In genomic region chr13:36729731-36730340, GRCm38 (mm10) we compare ENCODE assay signal across 10 mouse cellular contexts. TPM values are rescaled to one million over a fixed set of nuclear protein-coding genes. Genes with fewer than 3 reads are reported as not detected.
DNase-seq lines count a peak whose midpoint lies in the region; ATAC-seq and TF ChIP-seq lines count a peak whose summit lies in the region.
"Had no signal": no experiment of that assay in that cellular context is flagged by ENCODE, and none has a peak within 500 bp of the region (broad histone marks: within the 10 kb centered on the region; RNA-seq: fewer than 3 reads in every experiment).

No protein-coding gene starts in this region.

- peaks cover 19% of the 10 kb centered on the region for H3K27me3 ChIP-seq in kidney, adult 2 months (replicated peaks; ENCODE audit: control insufficient read depth, insufficient read depth, low read length)
- H3K27me3 ChIP-seq in embryonic facial prominence, embryonic 14.5 days (replicated peaks; ENCODE audit: control insufficient read depth, insufficient read depth, low read length) = peaks cover 95% of the 10 kb centered on the region
- peaks cover 22% of the 10 kb centered on the region for H3K27me3 ChIP-seq in hindbrain, postnatal 0 days (ENCODE audit: insufficient read depth, low read length)
- H3K27me3 ChIP-seq in neural tube, embryonic 13.5 days = peaks cover 81% of the 10 kb centered on the region
- peaks cover 57% of the 10 kb centered on the region for H3K27me3 ChIP-seq in intestine, postnatal 0 days (replicated peaks; ENCODE audit: control insufficient read depth, insufficient read depth, low read length)

- no peak overlapping the region for H3K9ac ChIP-seq in embryonic facial prominence, embryonic 14.5 days (ENCODE audit: low read depth, low read length)
- H3K9ac ChIP-seq in hindbrain, postnatal 0 days (replicated peaks; ENCODE audit: low read length) = peak overlapping the region; percentile 62
- H3K9ac ChIP-seq in neural tube, embryonic 13.5 days = peak overlapping the region; percentile 87
- no peak overlapping the region for H3K9ac ChIP-seq in intestine, postnatal 0 days (ENCODE audit: low read depth, low read length)

- no peaks in the 10 kb centered on the region for H3K36me3 ChIP-seq in kidney, adult 2 months (ENCODE audit: control insufficient read depth, insufficient read depth, low read length)
- no peaks in the 10 kb centered on the region for H3K36me3 ChIP-seq in embryonic facial prominence, embryonic 14.5 days (ENCODE audit: control insufficient read depth, insufficient read depth, low read length)
- H3K36me3 ChIP-seq in hindbrain, postnatal 0 days (ENCODE audit: insufficient read depth, low read length) = no peaks in the 10 kb centered on the region
- no peaks in the 10 kb centered on the region for H3K36me3 ChIP-seq in neural tube, embryonic 13.5 days
- no peaks in the 10 kb centered on the region; the same call in 1 of the 2 replicates for H3K36me3 ChIP-seq in intestine, postnatal 0 days (ENCODE audit: control insufficient read depth, insufficient read depth)

- H3K4me3 ChIP-seq in kidney, adult 2 months (ENCODE audit: insufficient read depth, low read depth, low read length) = no peak overlapping the region
- H3K4me3 ChIP-seq in embryonic facial prominence, embryonic 14.5 days (ENCODE audit: low read depth, low read length) = no peak overlapping the region
- peak overlapping the region; percentile 47 for H3K4me3 ChIP-seq in hindbrain, postnatal 0 days (ENCODE audit: low read length)
- peak overlapping the region; percentile 54 for H3K4me3 ChIP-seq in neural tube, embryonic 13.5 days
- H3K4me3 ChIP-seq in intestine, postnatal 0 days (ENCODE audit: low read depth, low read length) = no peak overlapping the region

- no peak overlapping the region for H3K27ac ChIP-seq in kidney, adult 2 months (ENCODE audit: insufficient read depth, low read depth, low read length)
- no peak overlapping the region for H3K27ac ChIP-seq in embryonic facial prominence, embryonic 14.5 days (replicated peaks; ENCODE audit: low read depth, low read length)
- H3K27ac ChIP-seq in hindbrain, postnatal 0 days = peak overlapping the region; percentile 78
- H3K27ac ChIP-seq in neural tube, embryonic 13.5 days (replicated peaks) = peak overlapping the region; percentile 97
- no peak overlapping the region for H3K27ac ChIP-seq in intestine, postnatal 0 days (ENCODE audit: low read depth, low read length)

- 0 out of 2 replicates have a peak, but pooled peaks cover 2% of the 10 kb centered on the region for H3K4me1 ChIP-seq in kidney, adult 2 months (ENCODE audit: control insufficient read depth, insufficient read depth, low read length)
- H3K4me1 ChIP-seq in embryonic facial prominence, embryonic 14.5 days (ENCODE audit: control insufficient read depth, insufficient read depth, low read length) = peaks cover 18% of the 10 kb centered on the region; the same call in 1 of the 2 replicates
- H3K4me1 ChIP-seq in hindbrain, postnatal 0 days (ENCODE audit: insufficient read depth, low read length) = 0 out of 2 replicates have a peak, but pooled peaks cover 5% of the 10 kb centered on the region
- peaks cover 43% of the 10 kb centered on the region for H3K4me1 ChIP-seq in neural tube, embryonic 13.5 days (replicated peaks)
- no peaks in the 10 kb centered on the region for H3K4me1 ChIP-seq in intestine, postnatal 0 days (replicated peaks; ENCODE audit: control insufficient read depth, insufficient read depth, low read length)

- H3K9me3 ChIP-seq in embryonic facial prominence, embryonic 14.5 days (ENCODE audit: control insufficient read depth, low read length) = no peaks in the 10 kb centered on the region
- no peaks in the 10 kb centered on the region for H3K9me3 ChIP-seq in hindbrain, postnatal 0 days (ENCODE audit: low read length)
- H3K9me3 ChIP-seq in neural tube, embryonic 13.5 days = no peaks in the 10 kb centered on the region
- H3K9me3 ChIP-seq in intestine, postnatal 0 days (ENCODE audit: control insufficient read depth) = no peaks in the 10 kb centered on the region

- H3K4me2 ChIP-seq in embryonic facial prominence, embryonic 14.5 days (ENCODE audit: low read depth, low read length) = peak overlapping the region; percentile 12; the same call in 1 of the 2 replicates
- peak overlapping the region; percentile 59 for H3K4me2 ChIP-seq in hindbrain, postnatal 0 days (ENCODE audit: low read depth, low read length)
- peak overlapping the region; percentile 72 for H3K4me2 ChIP-seq in neural tube, embryonic 13.5 days
- H3K4me2 ChIP-seq in intestine, postnatal 0 days (replicated peaks; ENCODE audit: low read depth) = no peak overlapping the region

- 22% methylated on average over 13 of the region's 13 CpGs for WGBS in kidney, adult 2 months
- 16% methylated on average over 13 of the region's 13 CpGs for WGBS in embryonic facial prominence, embryonic 14.5 days
- WGBS in hindbrain, postnatal 0 days = 4% methylated on average over 13 of the region's 13 CpGs
- WGBS in neural tube, embryonic 13.5 days = under 1% methylated on average over 13 of the region's 13 CpGs
- 48% methylated on average over 13 of the region's 13 CpGs for WGBS in intestine, postnatal 0 days

- ATAC-seq in embryonic facial prominence, embryonic 14.5 days (ENCODE audit: low read depth) = no peak
- ATAC-seq in hindbrain, postnatal 0 days = 0 out of 2 replicates have a peak, but pooled peaks have one; percentile 6
- ATAC-seq in neural tube, embryonic 13.5 days (ENCODE audit: low read depth) = no peak
- ATAC-seq in intestine, postnatal 0 days = no peak
- ATAC-seq: Patski had no signal

- no peak for TF ChIP-seq CTCF in kidney, adult 2 months (conservative IDR thresholded peaks at IDR 0.05; ENCODE audit: insufficient read depth, insufficient read length, low read depth, low read length)
- TF ChIP-seq CTCF in hindbrain, postnatal 0 days (IDR thresholded peaks at IDR 0.05; ENCODE audit: low read depth) = no peak
- TF ChIP-seq CTCF in intestine, postnatal 0 days (IDR thresholded peaks at IDR 0.05; ENCODE audit: low read depth) = no peak

- TF ChIP-seq POLR2A in kidney, adult 2 months (IDR thresholded peaks at IDR 0.05; ENCODE audit: low read depth, low read length) = no peak

- DNase-seq in kidney, adult 2 months = peak; percentile 2
- no peak for DNase-seq in kidney, adult 9 months
- DNase-seq in embryonic facial prominence, embryonic 14.5 days (ENCODE audit: low spot score) = no peak
- DNase-seq in hindbrain, postnatal 0 days (ENCODE audit: low spot score) = peak; percentile 15
- DNase-seq in urinary bladder, postnatal 25 days (ENCODE audit: low spot score) = no peak
- no peak for DNase-seq in kidney, adult 8-10 months
- DNase-seq: lung, postnatal 36 days had no signal

RNA-seq across cellular contexts. Expression of gene Nrn1, which starts 5.1 kb away (rescaled TPM):
- 0.34 and 0.48 TPM in 2 replicates for polyA plus RNA-seq in kidney, adult 2 months (2012; rRNA removed)
- polyA plus RNA-seq in embryonic facial prominence, embryonic 14.5 days (2014; fragmentation: Nextera tagmentation; extraction: Ambion mirVana) = 9.4 and 12.0 TPM in 2 replicates
- total RNA-seq in hindbrain, postnatal 0 days (2014; rRNA removed) = 112 and 125 TPM in 2 replicates
- 73.8 and 76.0 TPM in 2 replicates for polyA plus RNA-seq in hindbrain, postnatal 0 days (2015; fragmentation: Nextera tagmentation; extraction: Ambion mirVana)
- polyA plus RNA-seq in neural tube, embryonic 13.5 days (2015; fragmentation: Nextera tagmentation; extraction: Ambion mirVana) = 74.3 and 74.7 TPM in 2 replicates
- 77.8 and 96.5 TPM in 2 replicates for polyA plus RNA-seq in intestine, postnatal 0 days (2015; fragmentation: Nextera tagmentation; extraction: Ambion mirVana)

Comparison
In these comparisons a context has a peak if more than half of its experiments do, and no peak if none do; other contexts are left out.
1. DNase-seq: peak in kidney, adult 2 months (single experiment) and hindbrain, postnatal 0 days (single experiment); none in kidney, adult 9 months (single experiment), embryonic facial prominence, embryonic 14.5 days (single experiment), urinary bladder, postnatal 25 days (single experiment) and kidney, adult 8-10 months (0 of 2).
2. H3K27ac ChIP-seq: peak in hindbrain, postnatal 0 days (single experiment) and neural tube, embryonic 13.5 days (single experiment); none in kidney, adult 2 months (single experiment), embryonic facial prominence, embryonic 14.5 days (single experiment) and intestine, postnatal 0 days (single experiment).
3. H3K4me3 ChIP-seq: peak in hindbrain, postnatal 0 days (single experiment) and neural tube, embryonic 13.5 days (single experiment); none in kidney, adult 2 months (single experiment), embryonic facial prominence, embryonic 14.5 days (single experiment) and intestine, postnatal 0 days (single experiment).
4. H3K9ac ChIP-seq: peak in hindbrain, postnatal 0 days (single experiment) and neural tube, embryonic 13.5 days (single experiment); none in embryonic facial prominence, embryonic 14.5 days (single experiment) and intestine, postnatal 0 days (single experiment).